Mouse (Mus musculus) midbrain, embryonic 14.5 days (tissue): ENCODE results near the gene Idh2. TPM values are rescaled to one million over a fixed set of nuclear protein-coding genes. Genes with fewer than 3 reads are reported as not detected.

Experiments used
- ATAC-seq: fragments of 200-750 bp; cut with Nextera tagmentation; 2 replicates; pipeline ENCODE4 v1.8.0; 2017; ENCODE audit warnings: moderate number of reproducible peaks, moderate library complexity; ENCODE audit not compliant: low FRiP score, low TSS enrichment
- DNase-seq: peaks from one replicate; pipeline ENCODE4 v3.0.0-alpha.2; 2015
- H3K27ac ChIP-seq: fragments of 300-500 bp; sonication (generic); replicated peaks from 2 replicates; pipeline ENCODE4 v1.5.1; 2014; ENCODE audit warnings: mild to moderate bottlenecking, low read depth, low read length, moderate library complexity
- H3K27me3 ChIP-seq: fragments of 300-500 bp; sonication (generic); 2 replicates; pipeline ENCODE4 v1.6.1; 2014; ENCODE audit warnings: low read length, control low read depth, mixed read lengths; ENCODE audit not compliant: control insufficient read depth, insufficient read depth
- H3K36me3 ChIP-seq: fragments of 300-500 bp; sonication (generic); 2 replicates; pipeline ENCODE4 v1.6.1; 2014; ENCODE audit warnings: low read length, control low read depth; ENCODE audit not compliant: control insufficient read depth, insufficient read depth
- H3K4me1 ChIP-seq: fragments of 300-500 bp; sonication (generic); 2 replicates; pipeline ENCODE4 v1.6.1; 2014; ENCODE audit warnings: mild to moderate bottlenecking, antibody characterized with exemption, low read length, control low read depth; ENCODE audit not compliant: control insufficient read depth, insufficient read depth
- H3K4me2 ChIP-seq: fragments of 300-500 bp; sonication (generic); 2 replicates; pipeline ENCODE4 v1.6.1; 2014; ENCODE audit warnings: mild to moderate bottlenecking, low read length, moderate library complexity
- H3K4me3 ChIP-seq: fragments of 300-500 bp; sonication (generic); replicated peaks from 2 replicates; pipeline ENCODE4 v1.5.1; 2014; ENCODE audit warnings: low read depth, low read length
- H3K9ac ChIP-seq: fragments of 300-500 bp; sonication (generic); replicated peaks from 2 replicates; pipeline ENCODE4 v1.6.1; 2014; ENCODE audit warnings: mild to moderate bottlenecking, low read length, moderate library complexity
- H3K9me3 ChIP-seq: fragments of 300-500 bp; sonication (generic); 2 replicates; pipeline ENCODE4 v1.6.1; 2016; ENCODE audit warnings: low read length, control low read depth, mixed read lengths; ENCODE audit not compliant: control insufficient read depth
- WGBS: fragments of 180-500 bp; shearing (Covaris S2); extraction: QIAGEN DNeasy Blood & Tissue Kit; methylation state at CpG from one replicate; pipeline ENCODE4 v1.1.7; 2014; 5-methylcytosine and 5-hydroxymethylcytosine counted together
- polyA plus RNA-seq: library from polyadenylated mRNA; unstranded; fragments of >200 nt; fragmentation: Nextera tagmentation; extraction: Ambion mirVana; gene quantifications from 2 replicates; pipeline ENCODE4 v1.2.1, GENCODE M21; 2014

Idh2 gene
- polyA plus RNA-seq, 1 experiment from 2014 or later, result 232 TPM

DNA sequence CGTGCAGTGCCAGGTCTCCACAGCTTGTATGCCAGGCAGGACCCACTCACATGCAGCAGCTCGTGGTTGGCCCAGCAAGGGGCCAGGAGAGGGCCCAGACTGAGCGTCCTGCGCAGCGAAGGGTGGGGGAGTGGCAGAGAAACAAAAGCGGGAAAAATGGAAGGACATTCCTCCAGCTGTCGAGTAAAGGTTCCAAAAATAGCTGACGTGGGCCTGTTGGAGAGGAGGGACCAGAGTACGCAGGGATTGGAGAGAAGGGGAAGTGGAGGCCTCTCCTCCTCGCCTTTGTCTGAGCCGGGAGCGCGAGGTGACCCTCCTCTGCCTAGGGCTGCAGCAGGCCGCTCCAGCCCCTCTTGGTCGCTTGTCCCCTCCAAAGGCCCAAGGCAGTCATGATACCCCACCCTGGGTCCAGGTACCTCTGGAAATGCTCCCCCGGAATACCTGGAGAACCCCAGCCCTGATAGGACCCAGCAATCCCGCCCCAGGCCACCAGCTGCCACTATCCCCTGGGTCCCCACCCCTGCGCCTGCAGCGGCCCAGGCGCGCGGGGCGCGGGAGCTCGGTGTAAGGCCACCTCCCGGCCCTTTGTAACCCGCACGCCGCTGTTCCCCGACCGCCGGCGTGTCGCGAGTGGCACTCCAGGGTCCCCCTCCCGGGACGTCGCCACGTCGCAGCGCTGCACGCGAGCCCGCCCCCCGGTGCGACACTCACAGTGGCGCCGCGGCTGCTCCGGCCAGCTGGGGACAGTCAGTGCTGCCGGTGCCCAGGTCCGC, 555 bp downstream of the Idh2 start:
- DNase-seq (peak; percentile 78), ATAC-seq (peak; percentile 73)
- WGBS, result under 1% methylated on average over 52 of the region's 52 CpGs

DNA sequence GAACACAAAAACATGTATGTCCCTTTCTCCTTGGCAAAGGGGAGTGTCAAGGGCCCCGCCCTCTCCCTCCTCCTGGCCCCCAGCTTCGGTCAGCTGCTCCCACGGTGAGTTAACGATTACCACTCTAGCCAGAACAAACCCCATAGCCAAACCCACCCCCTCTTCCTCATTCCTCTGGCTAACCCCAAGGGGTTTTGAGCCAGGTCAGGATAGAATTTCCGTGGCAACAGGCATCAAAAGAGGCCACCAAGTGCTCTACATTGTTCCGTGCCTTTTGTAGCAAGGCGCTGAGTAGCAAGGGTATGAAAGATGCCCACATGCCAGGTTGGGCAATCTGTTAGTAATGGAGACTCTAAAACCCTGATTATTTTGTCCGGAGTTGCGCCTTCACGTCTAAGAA, 1.2 kb downstream of the Idh2 start:
- 6% methylated on average over 10 of the region's 10 CpGs for WGBS
- Histone ChIP-seq H3K4me2 (peak overlapping the region; percentile 61), H3K4me3 (peak overlapping the region; percentile 82), H3K27me3 (no peaks in the 10 kb centered on the region), H3K9ac (peak overlapping the region; percentile 98), H3K4me1 (peaks cover 24% of the 10 kb centered on the region), H3K36me3 (no peaks in the 10 kb centered on the region), H3K9me3 (no peaks in the 10 kb centered on the region), H3K27ac (peak overlapping the region; percentile 97)
- ATAC-seq, result no peak
- no peak for DNase-seq

More for the DNA sequence above, 555 bp downstream of the Idh2 start:
- Histone ChIP-seq H3K4me2 (peak overlapping the region; percentile 61), H3K27me3 (no peaks in the 10 kb centered on the region), H3K9ac (peak overlapping the region; percentile 98), H3K9me3 (no peaks in the 10 kb centered on the region), H3K36me3 (no peaks in the 10 kb centered on the region), H3K4me1 (peaks cover 24% of the 10 kb centered on the region), H3K4me3 (peak overlapping the region; percentile 82), H3K27ac (peak overlapping the region; percentile 97)

DNA sequence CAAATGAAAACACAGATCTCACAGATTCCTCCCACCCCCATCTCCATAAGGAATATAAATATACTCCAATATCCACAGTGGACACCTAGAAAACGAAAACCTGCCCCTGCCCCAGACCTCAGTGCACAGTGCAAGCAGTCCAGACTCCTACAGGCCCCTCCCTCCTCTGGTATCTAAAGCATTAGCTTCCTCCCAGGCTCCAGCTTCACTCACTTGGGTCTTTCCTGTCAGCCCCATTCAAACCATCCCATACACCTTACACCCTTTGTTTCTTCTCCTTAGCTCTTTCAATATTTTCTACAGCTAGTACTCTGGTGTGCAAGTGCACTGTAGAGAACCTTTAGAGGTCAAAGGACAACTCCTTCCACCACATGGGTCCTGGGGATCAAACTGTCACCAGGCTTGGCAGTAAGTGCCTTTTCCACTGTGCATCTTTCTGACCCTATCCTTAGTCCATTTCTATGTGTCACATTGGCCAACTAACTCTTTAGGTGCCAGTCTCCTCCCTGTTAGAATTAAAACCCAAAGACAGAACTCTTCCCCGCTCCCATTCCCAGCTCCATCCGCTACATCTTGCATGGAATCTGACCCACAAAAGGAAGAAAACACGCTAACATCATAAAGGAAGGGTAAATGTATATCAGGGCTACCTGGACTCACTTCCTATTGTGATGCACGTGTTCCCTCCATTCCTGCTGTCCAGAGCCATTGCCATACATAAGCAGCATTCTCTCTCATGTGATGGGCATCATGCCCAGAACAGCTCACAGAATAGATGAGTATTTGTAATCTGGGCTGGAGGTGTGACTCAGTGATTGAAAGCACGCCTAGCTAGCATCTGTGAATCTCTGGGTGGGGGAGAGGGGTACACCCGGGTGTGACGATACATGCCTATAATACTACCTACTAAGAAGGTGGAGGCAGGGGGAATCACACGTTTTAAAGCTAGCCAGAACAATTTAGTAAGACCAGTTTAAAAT, 3.8 kb downstream of the Idh2 start:
- DNase-seq (peak; percentile 26), ATAC-seq (no peak)
- Histone ChIP-seq H3K4me2 (no peak overlapping the region), H3K9me3 (no peaks in the 10 kb centered on the region), H3K4me3 (no peak overlapping the region), H3K27ac (0 out of 2 replicates have a peak overlapping the region, but pooled peaks have one; percentile 14), H3K4me1 (peaks cover 24% of the 10 kb centered on the region), H3K9ac (no peak overlapping the region), H3K36me3 (no peaks in the 10 kb centered on the region; the same call in 1 of the 2 replicates), H3K27me3 (no peaks in the 10 kb centered on the region)
- 83% methylated on average over 9 of the region's 9 CpGs for WGBS

DNA sequence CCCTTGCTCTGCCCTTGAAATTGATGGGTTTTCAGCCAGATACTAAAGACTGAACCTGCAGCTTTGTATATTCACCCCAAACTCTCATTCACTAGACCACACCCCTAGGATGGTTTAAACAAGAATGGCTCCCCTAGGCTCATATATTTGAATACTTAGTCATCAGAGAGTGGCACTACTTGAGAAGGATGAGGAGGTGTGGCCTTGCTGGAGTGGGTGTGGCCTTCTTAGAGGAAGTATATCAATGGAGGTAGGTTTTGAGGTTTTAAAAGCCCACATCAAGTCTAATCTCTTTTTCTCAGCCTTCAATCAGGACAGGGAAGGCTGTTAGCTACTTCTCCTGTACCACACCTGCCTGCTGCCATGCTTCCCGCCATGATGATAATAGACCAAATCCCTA, 8.8 kb downstream of the Idh2 start:
- H3K36me3 ChIP-seq, result peaks cover 13% of the 10 kb centered on the region
- no peak overlapping the region for H3K9ac ChIP-seq
- WGBS, result 95% methylated on average over 1 of the region's 1 CpGs
- H3K4me1 ChIP-seq, result peaks cover 3% of the 10 kb centered on the region
- H3K9me3 ChIP-seq, result no peaks in the 10 kb centered on the region
- ATAC-seq, result no peak
- H3K4me3 ChIP-seq, result no peak overlapping the region
- H3K27ac ChIP-seq, result no peak overlapping the region
- DNase-seq, result no peak
- no peaks in the 10 kb centered on the region for H3K27me3 ChIP-seq
- no peak overlapping the region for H3K4me2 ChIP-seq

DNA sequence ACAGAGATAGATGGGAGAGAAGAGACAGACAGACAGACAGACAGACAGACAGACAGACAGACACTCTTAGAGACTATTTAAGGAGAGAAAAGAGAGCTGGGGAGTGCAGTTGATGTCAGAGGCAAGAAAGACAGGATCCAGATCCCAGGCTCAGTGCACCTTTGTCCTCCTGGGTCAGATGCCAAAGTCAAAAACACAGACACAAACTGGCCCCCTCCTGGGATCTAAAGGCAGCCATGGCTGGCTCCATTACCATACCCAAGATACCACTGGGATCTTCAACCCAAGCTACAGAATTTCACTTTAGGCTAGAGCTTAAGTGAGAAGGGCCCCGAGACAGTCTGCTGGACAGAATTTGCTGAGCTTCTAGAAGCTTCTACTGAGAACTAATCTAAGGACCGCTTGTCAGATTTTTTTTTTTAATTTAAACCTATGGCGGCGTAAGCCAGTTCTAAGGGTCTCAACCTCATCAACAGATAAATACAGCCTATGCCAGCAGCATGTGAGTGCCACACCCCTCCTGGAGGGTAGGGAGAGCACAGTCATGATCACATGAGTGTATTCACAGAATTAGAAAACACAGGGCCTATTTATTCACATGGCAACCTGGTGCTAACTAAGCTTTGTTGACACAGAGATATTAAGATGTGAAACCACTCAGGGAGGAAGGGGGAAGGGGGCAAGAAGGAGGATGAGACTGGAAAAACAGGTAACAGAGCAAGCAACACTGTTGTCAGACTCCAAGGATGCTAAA, 9.4 kb downstream of the Idh2 start:
- Histone ChIP-seq H3K9me3 (no peaks in the 10 kb centered on the region), H3K4me1 (no peaks in the 10 kb centered on the region), H3K4me3 (no peak overlapping the region), H3K36me3 (peaks cover 18% of the 10 kb centered on the region), H3K27me3 (no peaks in the 10 kb centered on the region), H3K9ac (no peak overlapping the region), H3K4me2 (no peak overlapping the region), H3K27ac (no peak overlapping the region)
- no peak for DNase-seq
- WGBS, result 97% methylated on average over 4 of the region's 4 CpGs
- no peak for ATAC-seq

DNA sequence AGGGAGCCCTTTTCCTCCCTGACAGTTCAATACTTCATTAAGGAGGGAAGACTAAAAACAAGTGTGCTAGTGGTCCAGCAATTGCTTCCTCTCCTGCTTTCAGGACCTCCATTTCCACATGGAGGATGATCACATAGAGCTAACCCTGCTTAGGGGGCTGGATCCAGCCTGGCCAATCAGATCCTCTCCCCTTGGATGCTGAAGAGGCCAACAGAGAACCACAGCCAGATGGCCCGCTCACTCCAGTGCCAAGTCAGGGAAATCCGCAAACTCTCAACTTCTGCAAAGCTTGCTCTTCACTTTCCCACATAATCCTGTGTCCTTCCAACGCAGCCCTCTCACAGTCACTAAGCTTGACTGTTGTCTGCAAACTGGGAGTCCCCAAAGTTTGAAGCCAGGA, 11.9 kb downstream of the Idh2 start:
- Histone ChIP-seq H3K9me3 (no peaks in the 10 kb centered on the region), H3K36me3 (peaks cover 43% of the 10 kb centered on the region), H3K9ac (no peak overlapping the region), H3K4me2 (no peak overlapping the region), H3K4me1 (no peaks in the 10 kb centered on the region), H3K27me3 (no peaks in the 10 kb centered on the region), H3K4me3 (no peak overlapping the region), H3K27ac (no peak overlapping the region; the same call in 1 of the 2 replicates)
- WGBS, result 93% methylated on average over 3 of the region's 3 CpGs
- no peak for ATAC-seq
- DNase-seq, result no peak

DNA sequence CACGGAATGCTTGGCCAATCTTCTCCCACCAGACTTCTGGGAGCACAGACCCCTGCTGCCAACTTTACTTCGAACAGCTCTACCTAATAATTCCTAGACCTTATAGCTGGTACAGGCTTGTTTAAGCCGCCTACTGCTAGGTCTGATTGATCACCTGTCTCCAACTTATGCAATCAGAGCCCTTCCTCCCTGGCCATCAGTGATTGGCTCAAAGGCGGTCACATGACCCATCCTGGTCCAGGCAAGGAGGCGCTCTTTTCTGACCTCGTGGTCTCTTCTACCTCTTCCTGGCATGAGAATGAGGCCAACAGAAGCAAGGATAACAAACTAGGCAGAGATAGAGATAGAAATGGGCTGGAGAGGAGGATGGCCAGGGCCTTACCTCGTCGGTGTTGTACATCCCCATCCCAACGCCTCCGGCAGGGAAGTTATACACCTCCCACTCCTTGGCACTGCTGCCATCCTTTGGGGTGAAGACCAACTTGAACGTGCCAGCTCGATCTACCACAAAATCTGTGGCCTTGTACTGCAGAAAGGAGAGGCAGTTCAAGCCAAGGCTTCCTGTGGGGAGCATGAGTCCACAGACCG, 16.7 kb downstream of the Idh2 start:
- H3K27me3 ChIP-seq, result no peaks in the 10 kb centered on the region
- no peaks in the 10 kb centered on the region for H3K4me1 ChIP-seq
- peaks cover 91% of the 10 kb centered on the region for H3K36me3 ChIP-seq
- H3K4me3 ChIP-seq, result no peak overlapping the region
- no peak overlapping the region for H3K9ac ChIP-seq
- H3K9me3 ChIP-seq, result no peaks in the 10 kb centered on the region
- DNase-seq (no peak), ATAC-seq (no peak)
- H3K27ac ChIP-seq, result no peak overlapping the region
- H3K4me2 ChIP-seq, result no peak overlapping the region
- WGBS, result 96% methylated on average over 13 of the region's 13 CpGs
